Mouse (Mus musculus): ENCODE results near the gene Igsf6. TPM values are rescaled to one million over a fixed set of nuclear protein-coding genes. Genes with fewer than 3 reads are reported as not detected.

The Igsf6 gene
- polyA plus RNA-seq (2012; rRNA removed) = 0.52 and 0.63 TPM in 2 replicates

DNA sequence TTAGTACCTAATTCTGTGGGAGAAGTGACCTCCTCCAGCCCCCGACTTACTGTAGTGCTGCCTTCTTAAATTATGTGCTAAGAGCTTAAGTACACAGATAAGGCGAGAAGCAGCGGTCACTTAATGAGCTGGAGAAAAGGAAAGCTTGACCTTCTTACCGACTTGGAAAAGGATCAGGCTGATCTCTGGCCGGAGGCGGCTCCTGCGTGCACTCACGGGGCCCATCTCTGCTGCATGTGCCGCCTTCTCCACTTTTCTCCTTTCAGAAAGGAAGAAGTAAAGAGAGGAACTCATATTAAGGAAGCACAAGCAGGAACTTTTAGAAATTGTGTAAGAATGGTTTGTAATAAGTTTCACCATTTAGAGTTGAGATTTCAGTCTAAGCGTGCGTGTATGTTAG, at the start of gene Igsf6:
Gene Igsf6, minus strand, starts transcription at position 292 of the 400 bp plus-strand sequence.
- H3K4me1 ChIP-seq (ENCODE audit: control insufficient read depth, insufficient read depth, insufficient read length, low read length) = no peaks in the 10 kb centered on the region
- peak within 1 kb of the TSS; percentile 61 for H3K27ac ChIP-seq (ENCODE audit: insufficient read depth, low read depth, low read length)
- no peaks in the 10 kb centered on the region for H3K27me3 ChIP-seq (ENCODE audit: control insufficient read depth, insufficient read depth, low read length)
- 0 out of 2 replicates have a peak within 1 kb of the TSS, but pooled peaks have one; percentile 8 for H3K4me3 ChIP-seq (ENCODE audit: low read depth, low read length)
- peaks cover 30% of the 10 kb centered on the region for H3K36me3 ChIP-seq (ENCODE audit: control insufficient read depth, insufficient read depth, low read length)
- WGBS = 63% methylated on average over 11 of the region's 11 CpGs
- TF ChIP-seq POLR2A (IDR thresholded peaks at IDR 0.05; ENCODE audit: low read depth, low read length) (no peak), CTCF (IDR thresholded peaks at IDR 0.05; ENCODE audit: extremely low read depth, insufficient read length, insufficient replicate concordance, low read depth, low read length) (no peak)

DNA sequence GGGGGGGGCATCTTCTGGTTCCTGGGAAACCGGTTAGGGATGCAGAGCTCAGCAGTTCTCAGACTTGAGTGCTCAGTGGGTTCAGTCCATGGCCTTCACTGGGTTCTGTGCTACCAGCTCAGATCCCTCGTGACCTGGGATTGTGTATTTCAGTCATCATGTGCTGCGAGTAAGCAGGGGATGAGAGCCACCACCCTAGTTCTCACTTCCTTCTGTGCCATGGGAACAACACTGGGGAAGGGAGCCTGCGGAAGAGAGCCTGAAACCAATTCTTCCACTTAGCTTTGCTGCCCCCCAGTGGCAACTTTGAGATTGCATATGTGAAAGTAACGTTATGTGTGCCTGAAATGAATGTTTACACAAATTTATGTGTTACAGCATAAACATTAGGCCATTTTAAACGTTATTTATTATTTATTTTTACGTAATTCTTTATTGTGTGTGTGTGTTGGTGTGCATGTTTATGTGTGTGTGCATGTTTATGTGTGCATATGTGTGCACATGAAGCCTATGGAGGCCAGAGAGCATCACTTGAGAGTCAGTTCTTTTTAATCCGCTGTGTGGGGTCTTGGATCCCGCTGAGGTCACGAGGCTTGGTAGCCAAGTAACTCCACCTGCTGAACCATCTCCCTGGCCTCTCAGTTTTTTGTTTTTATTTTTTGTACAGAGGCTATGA, 45.9 kb upstream of the Igsf6 start:
- Histone ChIP-seq H3K4me3 (ENCODE audit: low read depth, low read length) (no peak overlapping the region), H3K4me1 (ENCODE audit: control insufficient read depth, insufficient read depth, insufficient read length, low read length) (no peaks in the 10 kb centered on the region), H3K27me3 (ENCODE audit: control insufficient read depth, insufficient read depth, low read length) (no peaks in the 10 kb centered on the region), H3K36me3 (ENCODE audit: control insufficient read depth, insufficient read depth, low read length) (no peaks in the 10 kb centered on the region), H3K27ac (ENCODE audit: insufficient read depth, low read depth, low read length) (no peak overlapping the region)
- no peak for TF ChIP-seq POLR2A (IDR thresholded peaks at IDR 0.05; ENCODE audit: low read depth, low read length)
- TF ChIP-seq CTCF (IDR thresholded peaks at IDR 0.05; ENCODE audit: extremely low read depth, insufficient read length, insufficient replicate concordance, low read depth, low read length) = peak; percentile 68; the same call in 1 of the 2 replicates
- 10% methylated on average over 10 of the region's 10 CpGs for WGBS

DNA sequence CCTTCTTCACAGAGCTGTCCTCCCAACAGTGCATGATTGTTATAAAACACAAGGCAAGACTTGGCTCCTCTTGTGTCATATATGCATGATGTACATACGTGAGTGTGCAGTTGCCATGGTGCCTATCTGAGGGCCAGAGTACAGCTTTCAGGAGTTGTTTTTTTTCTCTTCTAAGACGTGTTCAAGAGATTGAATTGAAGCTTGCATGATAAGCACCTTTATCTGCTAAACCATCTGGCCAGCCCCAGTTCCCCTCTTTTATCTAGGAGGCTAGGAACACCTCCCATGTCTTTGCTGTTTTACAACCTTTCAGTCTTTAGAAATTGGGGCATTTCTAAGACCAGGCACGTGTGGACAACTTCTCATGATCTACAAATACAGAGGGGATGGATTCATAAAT, 37.4 kb upstream of the Igsf6 start:
- H3K4me1 ChIP-seq (ENCODE audit: control insufficient read depth, insufficient read depth, insufficient read length, low read length) = no peaks in the 10 kb centered on the region
- no peak overlapping the region for H3K27ac ChIP-seq (ENCODE audit: insufficient read depth, low read depth, low read length)
- H3K36me3 ChIP-seq (ENCODE audit: control insufficient read depth, insufficient read depth, low read length) = no peaks in the 10 kb centered on the region
- TF ChIP-seq CTCF (IDR thresholded peaks at IDR 0.05; ENCODE audit: extremely low read depth, insufficient read length, insufficient replicate concordance, low read depth, low read length) = no peak
- TF ChIP-seq POLR2A (IDR thresholded peaks at IDR 0.05; ENCODE audit: low read depth, low read length) = no peak
- H3K4me3 ChIP-seq (ENCODE audit: low read depth, low read length) = no peak overlapping the region
- WGBS = 31% methylated on average over 3 of the region's 3 CpGs
- H3K27me3 ChIP-seq (ENCODE audit: control insufficient read depth, insufficient read depth, low read length) = no peaks in the 10 kb centered on the region

DNA sequence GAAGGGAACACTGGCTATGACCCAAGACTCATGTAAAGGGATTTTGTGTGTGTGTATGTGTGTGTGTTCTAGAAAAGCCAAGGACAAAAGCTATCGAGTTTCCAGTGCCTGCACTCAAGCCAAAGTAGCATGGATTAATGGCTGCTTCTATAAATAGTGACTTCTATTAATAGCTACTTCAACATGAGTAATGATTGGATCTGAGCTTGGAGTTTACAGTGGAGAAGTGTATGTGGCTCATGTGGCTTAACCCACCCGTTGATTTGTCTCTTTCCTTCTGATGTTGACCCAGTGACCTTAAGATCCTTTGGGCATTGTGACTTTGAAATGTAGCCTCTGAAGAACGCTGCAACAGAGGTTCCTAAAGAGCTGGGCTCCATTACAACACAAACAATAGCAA, 36.9 kb upstream of the Igsf6 start:
- TF ChIP-seq POLR2A (IDR thresholded peaks at IDR 0.05; ENCODE audit: low read depth, low read length) = no peak
- no peak for TF ChIP-seq CTCF (IDR thresholded peaks at IDR 0.05; ENCODE audit: extremely low read depth, insufficient read length, insufficient replicate concordance, low read depth, low read length)
- Histone ChIP-seq H3K27ac (ENCODE audit: insufficient read depth, low read depth, low read length) (no peak overlapping the region), H3K4me1 (ENCODE audit: control insufficient read depth, insufficient read depth, insufficient read length, low read length) (no peaks in the 10 kb centered on the region), H3K36me3 (ENCODE audit: control insufficient read depth, insufficient read depth, low read length) (no peaks in the 10 kb centered on the region), H3K27me3 (ENCODE audit: control insufficient read depth, insufficient read depth, low read length) (no peaks in the 10 kb centered on the region), H3K4me3 (ENCODE audit: low read depth, low read length) (no peak overlapping the region)
- 38% methylated on average over 3 of the region's 3 CpGs for WGBS

DNA sequence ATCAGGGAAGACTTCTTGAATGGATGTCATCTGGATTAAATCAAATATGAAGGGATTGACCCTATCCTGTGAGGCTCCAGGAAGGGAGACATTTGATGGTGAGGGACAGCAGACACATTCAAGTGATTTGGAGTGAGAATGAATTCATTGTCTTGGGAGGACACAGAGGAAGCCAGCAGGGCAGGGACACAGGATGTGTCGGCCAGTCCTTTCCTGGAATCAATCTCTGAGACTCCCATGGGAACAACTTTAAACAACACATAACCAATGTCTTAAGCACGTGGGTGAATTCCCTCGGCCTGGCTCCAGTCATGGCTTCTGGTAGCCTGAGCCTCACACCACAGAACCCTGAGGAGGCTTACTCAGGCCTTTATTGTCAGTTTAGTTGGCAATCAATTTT, 33.5 kb upstream of the Igsf6 start:
- no peaks in the 10 kb centered on the region for H3K36me3 ChIP-seq (ENCODE audit: control insufficient read depth, insufficient read depth, low read length)
- no peak overlapping the region for H3K27ac ChIP-seq (ENCODE audit: insufficient read depth, low read depth, low read length)
- no peak overlapping the region for H3K4me3 ChIP-seq (ENCODE audit: low read depth, low read length)
- no peaks in the 10 kb centered on the region for H3K4me1 ChIP-seq (ENCODE audit: control insufficient read depth, insufficient read depth, insufficient read length, low read length)
- 71% methylated on average over 3 of the region's 3 CpGs for WGBS
- H3K27me3 ChIP-seq (ENCODE audit: control insufficient read depth, insufficient read depth, low read length) = no peaks in the 10 kb centered on the region
- no peak for TF ChIP-seq POLR2A (IDR thresholded peaks at IDR 0.05; ENCODE audit: low read depth, low read length)
- TF ChIP-seq CTCF (IDR thresholded peaks at IDR 0.05; ENCODE audit: extremely low read depth, insufficient read length, insufficient replicate concordance, low read depth, low read length) = no peak

DNA sequence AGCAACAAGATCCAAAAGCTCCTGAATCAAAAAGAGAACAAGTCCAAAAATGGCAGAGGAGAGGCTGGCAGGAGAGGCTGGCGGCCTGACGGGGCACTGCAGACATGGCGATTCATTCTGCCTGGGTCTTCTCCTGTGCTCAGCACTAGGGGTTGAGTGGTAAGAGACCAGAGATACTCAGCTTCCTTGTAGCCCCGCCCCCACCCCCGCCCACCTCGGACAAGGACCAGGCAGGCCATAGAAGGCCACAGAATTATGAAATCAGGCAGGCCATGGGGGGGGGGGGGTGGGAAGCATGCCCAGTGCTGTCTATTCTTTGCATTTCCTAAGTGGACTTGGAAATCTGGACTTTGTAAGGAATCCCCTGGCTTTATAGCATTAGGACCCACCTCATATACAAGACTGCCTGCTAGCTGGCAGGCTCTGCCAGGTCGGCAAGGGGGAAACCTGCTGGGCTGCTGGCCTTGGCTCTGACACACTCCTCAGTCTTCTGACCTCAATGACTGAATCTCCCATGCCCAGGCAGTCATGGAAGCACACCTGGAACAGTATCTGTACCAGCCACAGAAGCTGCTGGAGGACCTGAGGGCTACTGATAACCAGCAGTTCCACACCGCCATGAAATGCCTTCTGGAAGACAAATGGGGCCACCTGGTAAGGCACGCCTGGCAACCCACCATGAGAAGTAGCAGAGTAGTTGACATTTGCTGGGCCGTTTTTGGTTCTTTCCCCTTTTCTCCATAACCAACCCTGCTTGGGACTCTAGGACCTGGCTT, 24.4 kb upstream of the Igsf6 start:
- TF ChIP-seq CTCF (IDR thresholded peaks at IDR 0.05; ENCODE audit: extremely low read depth, insufficient read length, insufficient replicate concordance, low read depth, low read length) = no peak
- TF ChIP-seq POLR2A (IDR thresholded peaks at IDR 0.05; ENCODE audit: low read depth, low read length) = no peak
- Histone ChIP-seq H3K27me3 (ENCODE audit: control insufficient read depth, insufficient read depth, low read length) (no peaks in the 10 kb centered on the region), H3K27ac (ENCODE audit: insufficient read depth, low read depth, low read length) (no peak overlapping the region), H3K4me1 (ENCODE audit: control insufficient read depth, insufficient read depth, insufficient read length, low read length) (no peaks in the 10 kb centered on the region), H3K4me3 (ENCODE audit: low read depth, low read length) (no peak overlapping the region), H3K36me3 (ENCODE audit: control insufficient read depth, insufficient read depth, low read length) (no peaks in the 10 kb centered on the region)
- WGBS = 68% methylated on average over 10 of the region's 10 CpGs

DNA sequence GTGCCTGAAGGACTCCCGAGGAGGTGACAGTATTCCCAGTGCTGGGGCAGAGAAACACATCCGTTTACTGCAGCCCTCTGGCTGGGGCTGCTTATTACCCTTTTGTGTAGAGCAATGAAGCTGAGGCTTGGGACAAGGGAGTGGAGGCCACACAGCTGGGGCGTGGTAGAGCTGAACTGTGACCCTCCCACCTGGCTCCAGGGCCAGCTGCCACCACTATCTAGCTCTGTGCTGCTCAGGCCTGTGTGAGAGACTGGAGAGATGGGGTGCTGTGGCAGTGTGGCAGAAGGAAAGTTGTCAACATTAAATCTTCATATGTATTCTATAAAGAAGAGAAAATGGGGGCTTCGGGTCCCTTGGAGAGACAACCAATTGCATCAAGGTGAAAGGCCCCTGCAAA, 18.7 kb upstream of the Igsf6 start:
- Histone ChIP-seq H3K4me1 (ENCODE audit: control insufficient read depth, insufficient read depth, insufficient read length, low read length) (no peaks in the 10 kb centered on the region), H3K36me3 (ENCODE audit: control insufficient read depth, insufficient read depth, low read length) (no peaks in the 10 kb centered on the region), H3K4me3 (ENCODE audit: low read depth, low read length) (no peak overlapping the region), H3K27me3 (ENCODE audit: control insufficient read depth, insufficient read depth, low read length) (no peaks in the 10 kb centered on the region), H3K27ac (ENCODE audit: insufficient read depth, low read depth, low read length) (no peak overlapping the region)
- TF ChIP-seq CTCF (IDR thresholded peaks at IDR 0.05; ENCODE audit: extremely low read depth, insufficient read length, insufficient replicate concordance, low read depth, low read length) (no peak), POLR2A (IDR thresholded peaks at IDR 0.05; ENCODE audit: low read depth, low read length) (no peak)
- 40% methylated on average over 4 of the region's 4 CpGs for WGBS
